Mouse (Mus musculus) olfactory bulb, adult 2 months (tissue): ENCODE data around the gene Mrgpra1.
"Not testable (repeated sequence)": the region's sequence is repeated elsewhere in the genome, so short reads cannot be mapped to it uniquely, and the experiment has no call there.

Experiments
- CTCF ChIP-seq: fragments of 200-500 bp; IDR thresholded peaks from 2 replicates; pipeline ENCODE4 v1.5.1; 2012; ENCODE audit warnings: low read depth, mild to moderate bottlenecking, low read length, moderate library complexity; ENCODE audit not compliant: insufficient read depth
- POLR2A ChIP-seq: fragments of 200-500 bp; IDR thresholded peaks from 2 replicates; pipeline ENCODE4 v1.6.1; 2012; ENCODE audit warnings: mild to moderate bottlenecking, low read depth, low read length, moderate library complexity; ENCODE audit not compliant: insufficient read depth

GRCm38 (mm10) chr7:47299612-47300011 is 54.4 kb downstream of the Mrgpra1 start:
- not testable (repeated sequence) for TF ChIP-seq POLR2A, CTCF
